13 mouse cellular contexts compared by ENCODE assay signal in the genomic region with DNA sequence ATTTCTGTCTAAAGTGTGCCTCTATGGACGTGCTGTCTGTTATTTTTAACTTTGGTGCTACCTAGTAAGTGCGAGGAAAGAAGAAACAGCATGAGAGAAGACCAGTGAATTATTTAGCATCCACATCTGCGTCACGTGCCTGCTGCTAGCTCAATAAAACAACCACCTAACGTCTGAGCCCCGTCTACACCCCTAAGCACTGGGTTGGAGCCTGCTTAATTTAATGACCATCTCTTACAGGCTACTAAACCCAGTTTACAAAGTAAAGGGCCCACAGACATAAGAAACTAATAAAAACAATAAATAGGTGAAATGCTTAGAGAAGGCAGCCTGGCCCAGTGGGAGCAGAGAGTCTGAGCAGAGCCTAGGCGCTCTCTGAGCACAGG. TPM values are rescaled to one million over a fixed set of nuclear protein-coding genes. Genes with fewer than 3 reads are reported as not detected.
DNase-seq lines count a peak whose midpoint lies in the region; ATAC-seq and TF ChIP-seq lines count a peak whose summit lies in the region.
"Had no signal": no experiment of that assay in that cellular context is flagged by ENCODE, and none has a peak within 500 bp of the region (broad histone marks: within the 10 kb centered on the region; RNA-seq: fewer than 3 reads in every experiment).

No protein-coding gene starts in this region.

- H3K27me3 ChIP-seq in forebrain, embryonic 15.5 days = no peaks in the 10 kb centered on the region
- no peaks in the 10 kb centered on the region for H3K27me3 ChIP-seq in forebrain, embryonic 10.5 days (ENCODE audit: poor library complexity, severe bottlenecking)
- H3K27me3 ChIP-seq in hindbrain, embryonic 12.5 days = no peaks in the 10 kb centered on the region
- no peaks in the 10 kb centered on the region for H3K27me3 ChIP-seq in hindbrain, postnatal 0 days (ENCODE audit: insufficient read depth, low read length)
- no peaks in the 10 kb centered on the region for H3K27me3 ChIP-seq in heart, embryonic 16.5 days (ENCODE audit: control insufficient read depth, insufficient read depth, low read length)
- peaks cover 7% of the 10 kb centered on the region for H3K27me3 ChIP-seq in midbrain, embryonic 13.5 days
- H3K27me3 ChIP-seq: Patski had no signal

- no peak overlapping the region for H3K9ac ChIP-seq in forebrain, embryonic 15.5 days (replicated peaks)
- H3K9ac ChIP-seq in hindbrain, embryonic 12.5 days = no peak overlapping the region
- H3K9ac ChIP-seq in hindbrain, postnatal 0 days (replicated peaks; ENCODE audit: low read length) = no peak overlapping the region
- H3K9ac ChIP-seq in heart, embryonic 16.5 days (ENCODE audit: low read length) = peak overlapping the region; percentile 44
- H3K9ac ChIP-seq in midbrain, embryonic 13.5 days (replicated peaks) = 0 out of 2 replicates have a peak overlapping the region, but pooled peaks have one; percentile 1
- H3K9ac ChIP-seq: liver, embryonic 14.5 days had no signal

- WGBS in forebrain, embryonic 15.5 days = 65% methylated on average over 7 of the region's 7 CpGs
- WGBS in forebrain, embryonic 10.5 days = 89% methylated on average over 7 of the region's 7 CpGs
- WGBS in hindbrain, embryonic 12.5 days = 70% methylated on average over 7 of the region's 7 CpGs
- 47% methylated on average over 7 of the region's 7 CpGs for WGBS in hindbrain, postnatal 0 days
- 58% methylated on average over 7 of the region's 7 CpGs for WGBS in heart, embryonic 16.5 days
- 43% methylated on average over 7 of the region's 7 CpGs for WGBS in midbrain, embryonic 13.5 days

- H3K27ac ChIP-seq in forebrain, embryonic 15.5 days (replicated peaks) = peak overlapping the region; percentile 47; the same call in 1 of the 2 replicates
- no peak overlapping the region for H3K27ac ChIP-seq in forebrain, embryonic 10.5 days
- peak overlapping the region; percentile 57; the same call in 1 of the 2 replicates for H3K27ac ChIP-seq in hindbrain, embryonic 12.5 days
- no peak overlapping the region for H3K27ac ChIP-seq in hindbrain, postnatal 0 days
- H3K27ac ChIP-seq in heart, embryonic 16.5 days (ENCODE audit: low read length) = peak overlapping the region; percentile 24
- H3K27ac ChIP-seq in midbrain, embryonic 13.5 days = peak overlapping the region; percentile 42; the same call in 1 of the 2 replicates
- H3K27ac ChIP-seq: left cerebral cortex, adult 2 months; liver, embryonic 14.5 days had no signal

- H3K36me3 ChIP-seq in forebrain, embryonic 15.5 days = peaks cover 39% of the 10 kb centered on the region
- peaks cover 83% of the 10 kb centered on the region for H3K36me3 ChIP-seq in forebrain, embryonic 10.5 days (replicated peaks)
- H3K36me3 ChIP-seq in hindbrain, embryonic 12.5 days = peaks cover 59% of the 10 kb centered on the region
- H3K36me3 ChIP-seq in hindbrain, postnatal 0 days (ENCODE audit: insufficient read depth, low read length) = peaks cover 44% of the 10 kb centered on the region
- H3K36me3 ChIP-seq in heart, embryonic 16.5 days (ENCODE audit: control insufficient read depth, insufficient read depth) = peaks cover 62% of the 10 kb centered on the region
- H3K36me3 ChIP-seq in midbrain, embryonic 13.5 days = peaks cover 53% of the 10 kb centered on the region

- H3K4me2 ChIP-seq in forebrain, embryonic 15.5 days (replicated peaks) = no peak overlapping the region
- no peak overlapping the region for H3K4me2 ChIP-seq in hindbrain, embryonic 12.5 days (replicated peaks)
- H3K4me2 ChIP-seq in hindbrain, postnatal 0 days (ENCODE audit: low read depth, low read length) = no peak overlapping the region
- no peak overlapping the region for H3K4me2 ChIP-seq in heart, embryonic 16.5 days (ENCODE audit: low read depth, low read length)
- no peak overlapping the region for H3K4me2 ChIP-seq in midbrain, embryonic 13.5 days (replicated peaks)

- no peak for ATAC-seq in forebrain, embryonic 15.5 days (replicated peaks)
- no peak for ATAC-seq in hindbrain, embryonic 12.5 days (ENCODE audit: low FRiP score)
- no peak for ATAC-seq in hindbrain, postnatal 0 days
- no peak for ATAC-seq in heart, embryonic 16.5 days (replicated peaks; ENCODE audit: extremely low read depth, insufficient read depth, low FRiP score)
- ATAC-seq in midbrain, embryonic 13.5 days = peak; percentile 31; the same call in 1 of the 2 replicates
- ATAC-seq: Patski had no signal

- H3K4me3 ChIP-seq in forebrain, embryonic 15.5 days = no peak overlapping the region
- H3K4me3 ChIP-seq in forebrain, embryonic 10.5 days = no peak overlapping the region
- no peak overlapping the region for H3K4me3 ChIP-seq in hindbrain, embryonic 12.5 days
- no peak overlapping the region for H3K4me3 ChIP-seq in hindbrain, postnatal 0 days (ENCODE audit: low read length)
- no peak overlapping the region for H3K4me3 ChIP-seq in heart, embryonic 16.5 days (ENCODE audit: low read length)
- H3K4me3 ChIP-seq in midbrain, embryonic 13.5 days (replicated peaks) = no peak overlapping the region
- H3K4me3 ChIP-seq: left cerebral cortex, adult 2 months had no signal

- TF ChIP-seq CTCF in hindbrain, postnatal 0 days (IDR thresholded peaks at IDR 0.05; ENCODE audit: low read depth) = no peak

- H3K4me1 ChIP-seq in forebrain, embryonic 15.5 days = peaks cover 36% of the 10 kb centered on the region
- H3K4me1 ChIP-seq in forebrain, embryonic 10.5 days = peaks cover 33% of the 10 kb centered on the region
- H3K4me1 ChIP-seq in hindbrain, embryonic 12.5 days = peaks cover 44% of the 10 kb centered on the region
- H3K4me1 ChIP-seq in hindbrain, postnatal 0 days (ENCODE audit: insufficient read depth, low read length) = peaks cover 15% of the 10 kb centered on the region; the same call in 1 of the 2 replicates
- H3K4me1 ChIP-seq in heart, embryonic 16.5 days (ENCODE audit: control insufficient read depth, insufficient read depth, low read length) = peaks cover 78% of the 10 kb centered on the region
- peaks cover 41% of the 10 kb centered on the region for H3K4me1 ChIP-seq in midbrain, embryonic 13.5 days (replicated peaks)

- H3K9me3 ChIP-seq in forebrain, embryonic 15.5 days = no peaks in the 10 kb centered on the region
- H3K9me3 ChIP-seq in forebrain, embryonic 10.5 days = no peaks in the 10 kb centered on the region
- no peaks in the 10 kb centered on the region for H3K9me3 ChIP-seq in hindbrain, embryonic 12.5 days (replicated peaks)
- no peaks in the 10 kb centered on the region for H3K9me3 ChIP-seq in hindbrain, postnatal 0 days (ENCODE audit: low read length)
- H3K9me3 ChIP-seq in heart, embryonic 16.5 days (replicated peaks; ENCODE audit: control insufficient read depth, low read length) = no peaks in the 10 kb centered on the region
- H3K9me3 ChIP-seq in midbrain, embryonic 13.5 days = no peaks in the 10 kb centered on the region

- DNase-seq in forebrain, embryonic 10.5 days (ENCODE audit: extremely low spot score, low spot score) = no peak
- no peak for DNase-seq in hindbrain, postnatal 0 days (ENCODE audit: low spot score)
- DNase-seq in layer of hippocampus, postnatal 36 days = no peak
- DNase-seq in natural killer cell, adult 2 months (ENCODE audit: low spot score in 2 of 2) = no peak
- DNase-seq: cerebellum, adult 8-10 months; kidney, adult 11 months had no signal

RNA-seq across cellular contexts. Expression of gene Atp1a1, which starts 11.2 kb away (rescaled TPM):
- polyA plus RNA-seq in forebrain, embryonic 15.5 days (2015; fragmentation: Nextera tagmentation; extraction: Ambion mirVana) = 39.7 and 43.7 TPM in 2 replicates
- polyA plus RNA-seq in forebrain, embryonic 10.5 days (2016; fragmentation: Nextera tagmentation; extraction: Ambion mirVana) = 42.8 and 48.2 TPM in 2 replicates
- 62.9 and 63.0 TPM in 2 replicates for polyA plus RNA-seq in hindbrain, embryonic 12.5 days (2016; fragmentation: Nextera tagmentation; extraction: Ambion mirVana)
- 244 and 264 TPM in 2 replicates for total RNA-seq in hindbrain, postnatal 0 days (2014; rRNA removed)
- polyA plus RNA-seq in hindbrain, postnatal 0 days (2015; fragmentation: Nextera tagmentation; extraction: Ambion mirVana) = 66.3 and 66.4 TPM in 2 replicates
- 328 and 335 TPM in 2 replicates for polyA plus RNA-seq in heart, embryonic 16.5 days (2015; fragmentation: Nextera tagmentation; extraction: Ambion mirVana)
- polyA plus RNA-seq in midbrain, embryonic 13.5 days (2015; fragmentation: Nextera tagmentation; extraction: Ambion mirVana) = 37.8 and 40.6 TPM in 2 replicates
- total RNA-seq in layer of hippocampus, postnatal 36 days (2021) = 100 to 1,000 TPM; 462 to 484 TPM

Comparison
In these comparisons a context has a peak if more than half of its experiments do, and no peak if none do; other contexts are left out.
1. H3K27ac ChIP-seq: peak in forebrain, embryonic 15.5 days (single experiment), hindbrain, embryonic 12.5 days (single experiment), heart, embryonic 16.5 days (single experiment) and midbrain, embryonic 13.5 days (single experiment); none in forebrain, embryonic 10.5 days (single experiment) and hindbrain, postnatal 0 days (single experiment).
2. H3K9ac ChIP-seq: peak in heart, embryonic 16.5 days (single experiment) and midbrain, embryonic 13.5 days (single experiment); none in forebrain, embryonic 15.5 days (single experiment), hindbrain, embryonic 12.5 days (single experiment) and hindbrain, postnatal 0 days (single experiment).